Mouse (Mus musculus) naive thymus-derived CD4-positive, alpha-beta T cell, adult 2 months (primary cell): ENCODE data around the gene Atxn7l3.

Source experiments
- DNase-seq: peaks from one replicate; pipeline ENCODE4 v3.0.0-alpha.2; 2011; ENCODE audit warnings: low read depth

The Atxn7l3 gene

GRCm38 (mm10) chr11:102263211-102263610 is 33.2 kb downstream of the Atxn7l3 start:
- DNase-seq = no peak

- DNase-seq = peak; percentile 16
Measured at GRCm38 (mm10) chr11:102258521-102258920, 37.9 kb downstream of the Atxn7l3 start.

GRCm38 (mm10) chr11:102258095-102258494 is 38.3 kb downstream of the Atxn7l3 start:
- no peak for DNase-seq

GRCm38 (mm10) chr11:102257514-102257913 is 38.9 kb downstream of the Atxn7l3 start:
- DNase-seq = no peak

DNA sequence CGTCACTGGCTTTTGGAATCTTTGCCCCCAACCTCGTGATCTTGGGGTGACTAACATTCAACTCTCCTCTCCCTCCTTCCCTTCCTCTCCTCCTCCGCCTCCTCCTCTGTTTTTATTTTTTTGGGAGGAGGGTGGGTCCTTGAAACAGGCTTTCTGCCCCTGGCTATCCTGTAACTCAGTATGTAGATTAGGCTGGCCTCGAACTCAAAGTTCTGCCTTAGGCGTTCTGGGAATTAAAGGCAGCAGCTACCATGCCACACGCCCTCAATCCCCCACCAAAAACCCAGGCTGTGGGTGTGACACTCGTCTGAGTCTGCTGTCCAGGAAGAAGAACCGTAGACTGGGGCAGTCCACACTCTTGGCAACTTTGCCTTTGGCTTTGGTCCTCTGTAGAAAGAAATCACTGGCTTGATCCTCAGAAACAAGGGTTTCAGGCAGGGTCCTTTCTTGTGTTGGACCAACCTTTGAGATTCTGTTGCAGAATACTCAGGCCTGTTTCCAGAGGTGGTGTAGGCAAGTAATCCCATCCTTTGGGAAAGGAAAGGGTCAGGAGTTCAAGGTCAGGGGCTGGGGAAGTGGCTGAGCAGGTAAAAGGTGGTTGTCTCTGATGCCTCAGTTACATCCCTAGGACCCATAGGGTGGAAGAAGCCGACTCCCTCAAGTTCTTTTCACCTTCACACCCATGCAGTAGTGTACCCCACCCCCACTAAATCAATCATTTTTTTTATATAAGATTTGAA is 46.9 kb downstream of the Atxn7l3 start:
- DNase-seq = no peak

DNA sequence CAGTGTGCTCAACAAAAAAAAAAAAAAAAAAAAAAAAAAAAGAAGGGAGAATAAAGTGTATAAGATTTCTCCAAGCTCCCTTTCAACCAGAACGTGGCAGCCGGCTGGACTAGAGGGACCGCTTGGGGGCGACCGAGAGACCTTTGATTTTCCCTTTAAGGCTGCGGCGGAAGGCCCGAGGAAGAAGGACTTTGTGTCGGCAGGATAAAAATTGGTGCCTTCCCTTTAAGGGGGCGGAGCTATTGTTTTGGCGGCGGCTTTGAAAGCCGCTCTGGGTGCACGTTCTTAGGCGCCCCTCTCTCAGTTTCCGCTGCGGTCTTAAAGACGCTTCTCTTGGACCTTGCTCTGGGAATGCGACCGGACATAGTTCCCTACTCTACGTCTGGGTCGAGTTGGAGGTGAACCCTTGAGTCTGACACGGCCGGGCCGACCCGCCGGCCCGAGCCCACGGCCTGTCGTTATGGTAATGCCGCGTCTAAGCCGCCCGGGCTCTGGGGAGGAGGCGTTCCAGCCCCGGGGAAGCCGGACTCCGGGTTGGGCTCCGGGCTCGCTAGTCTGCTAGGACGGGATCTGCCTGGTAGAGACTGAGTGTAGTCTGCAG is 47.7 kb downstream of the Atxn7l3 start, which contains the start of gene BC030867:
BC030867 (plus strand) TSS at position 253 of the 601 bp plus-strand sequence.
- DNase-seq = peak; percentile 99

GRCm38 (mm10) chr11:102246871-102247270 is 49.6 kb downstream of the Atxn7l3 start:
- DNase-seq = no peak

DNA sequence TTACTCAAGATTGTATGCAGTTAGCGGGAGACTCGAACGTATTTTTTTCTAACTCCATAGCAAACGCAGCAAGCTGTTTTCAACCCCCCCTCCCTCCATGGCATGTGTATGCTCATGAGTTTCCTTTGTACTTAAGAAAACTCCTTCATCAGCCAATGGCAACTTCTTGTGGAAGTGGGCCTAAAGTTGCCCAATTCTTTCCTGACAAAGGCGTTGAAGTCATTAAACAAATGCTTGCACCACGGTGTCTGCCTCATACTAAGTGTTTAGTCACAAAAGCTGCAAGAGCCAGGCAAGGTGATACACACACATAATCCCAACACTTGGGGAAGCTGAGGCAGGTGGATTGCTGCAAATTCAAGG is 50.2 kb downstream of the Atxn7l3 start:
- no peak for DNase-seq

- DNase-seq = no peak
Measured at GRCm38 (mm10) chr11:102245581-102246272, 50.7 kb downstream of the Atxn7l3 start.

DNA sequence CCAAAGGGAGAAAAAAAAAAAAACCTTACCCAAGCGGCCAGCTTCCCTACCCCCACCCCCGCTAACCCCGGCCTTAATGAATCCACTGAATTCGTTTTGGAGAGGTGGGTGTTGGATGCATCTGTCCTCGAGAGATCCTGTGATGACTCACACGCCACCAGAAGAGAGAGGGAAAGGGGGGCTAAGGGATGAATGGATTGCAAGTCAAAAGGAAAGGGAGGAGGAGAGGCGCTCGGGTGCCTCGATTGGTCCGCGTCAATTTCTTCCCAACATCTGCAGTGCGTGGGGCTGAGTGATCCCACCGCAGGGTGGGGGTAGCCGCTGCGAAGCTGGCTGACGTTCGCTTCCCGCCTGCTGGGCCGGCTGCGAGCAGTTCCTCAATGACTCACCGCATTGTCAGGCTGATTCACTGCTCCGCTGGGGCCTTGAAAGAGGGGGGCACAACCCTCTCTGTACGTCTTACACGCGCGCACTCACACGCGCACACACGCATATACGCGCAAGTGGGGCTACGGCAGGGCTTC is 51.4 kb downstream of the Atxn7l3 start:
- peak; percentile 49 for DNase-seq

DNA sequence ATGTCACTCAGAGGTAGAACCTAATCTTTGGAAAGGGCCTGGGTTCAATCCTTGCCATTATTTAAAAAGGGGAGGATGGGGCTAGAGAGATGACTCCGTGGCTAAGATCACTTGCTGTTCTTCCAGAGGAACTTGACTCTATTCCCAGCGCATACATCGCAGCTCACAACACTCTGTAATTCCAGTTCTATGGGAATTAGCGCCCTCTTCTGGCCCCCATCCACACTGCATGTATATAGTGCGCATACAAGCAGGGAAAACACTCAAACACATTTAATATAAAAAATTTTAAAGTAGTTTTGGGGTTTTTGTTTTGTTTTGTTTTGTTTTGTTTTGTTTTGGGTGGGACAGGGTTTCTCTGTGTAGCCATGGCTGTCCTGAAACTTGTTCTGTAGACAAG is 54.6 kb downstream of the Atxn7l3 start:
- no peak for DNase-seq

GRCm38 (mm10) chr11:102241246-102241645 is 55.2 kb downstream of the Atxn7l3 start:
- DNase-seq = no peak

- DNase-seq = no peak
Measured at GRCm38 (mm10) chr11:102240636-102241035, 55.8 kb downstream of the Atxn7l3 start.
